8 mouse cellular contexts compared by ENCODE assay signal in genomic region chr10:120553097-120553453, GRCm38 (mm10).
DNase-seq lines count a peak whose midpoint lies in the region; ATAC-seq lines count a peak whose summit lies in the region.

No protein-coding gene starts in this region.

- no peaks in the 10 kb centered on the region; the same call in 1 of the 2 replicates for H3K27me3 ChIP-seq in embryonic facial prominence, embryonic 10.5 days (replicated peaks; ENCODE audit: low read depth, poor library complexity, severe bottlenecking)
- H3K27me3 ChIP-seq in hindbrain, embryonic 16.5 days (replicated peaks; ENCODE audit: control insufficient read depth, insufficient read depth, low read length): peaks cover 6% of the 10 kb centered on the region
- no peaks in the 10 kb centered on the region for H3K27me3 ChIP-seq in stomach, embryonic 15.5 days (replicated peaks)

- H3K9ac ChIP-seq in hindbrain, embryonic 16.5 days (ENCODE audit: low read depth, low read length): peak overlapping the region; percentile 71
- H3K9ac ChIP-seq in stomach, embryonic 15.5 days: peak overlapping the region; percentile 54; the same call in 1 of the 2 replicates

- H3K9me3 ChIP-seq in embryonic facial prominence, embryonic 10.5 days: no peaks in the 10 kb centered on the region
- H3K9me3 ChIP-seq in hindbrain, embryonic 16.5 days (ENCODE audit: control insufficient read depth, low read length): no peaks in the 10 kb centered on the region
- no peaks in the 10 kb centered on the region for H3K9me3 ChIP-seq in stomach, embryonic 15.5 days

- H3K4me3 ChIP-seq in embryonic facial prominence, embryonic 10.5 days: peak overlapping the region; percentile 65
- H3K4me3 ChIP-seq in hindbrain, embryonic 16.5 days (ENCODE audit: low read length): peak overlapping the region; percentile 56
- peak overlapping the region; percentile 59 for H3K4me3 ChIP-seq in stomach, embryonic 15.5 days (replicated peaks)

- intact Hi-C loops in left cerebral cortex, postnatal 4 days (cut with DNase I): no loop called here

- peaks cover 54% of the 10 kb centered on the region for H3K4me1 ChIP-seq in embryonic facial prominence, embryonic 10.5 days
- H3K4me1 ChIP-seq in hindbrain, embryonic 16.5 days (ENCODE audit: control insufficient read depth, insufficient read depth, low read depth, low read length): peaks cover 12% of the 10 kb centered on the region
- peaks cover 10% of the 10 kb centered on the region; the same call in 1 of the 2 replicates for H3K4me1 ChIP-seq in stomach, embryonic 15.5 days

- WGBS in embryonic facial prominence, embryonic 10.5 days: 0% methylated on average over 16 of the region's 16 CpGs
- WGBS in hindbrain, embryonic 16.5 days: under 1% methylated on average over 16 of the region's 16 CpGs
- WGBS in stomach, embryonic 15.5 days: 2% methylated on average over 16 of the region's 16 CpGs

- peak; percentile 26 for DNase-seq in left cerebral cortex, postnatal 4 days
- no peak for DNase-seq in left cerebral cortex, adult 11 months (ENCODE audit: low spot score)
- DNase-seq in embryonic facial prominence, embryonic 10.5 days (ENCODE audit: low spot score): peak; percentile 89
- DNase-seq in lung, postnatal 10 days: peak; percentile 16
- DNase-seq in frontal cortex, postnatal 36 days (ENCODE audit: low spot score in 2 of 2): no peak

- H3K27ac ChIP-seq in embryonic facial prominence, embryonic 10.5 days (replicated peaks): peak overlapping the region; percentile 94
- no peak overlapping the region for H3K27ac ChIP-seq in hindbrain, embryonic 16.5 days (ENCODE audit: low read depth, low read length)
- H3K27ac ChIP-seq in stomach, embryonic 15.5 days: peak overlapping the region; percentile 70

- H3K4me2 ChIP-seq in hindbrain, embryonic 16.5 days (ENCODE audit: low read length): peak overlapping the region; percentile 96
- H3K4me2 ChIP-seq in stomach, embryonic 15.5 days: peak overlapping the region; percentile 100

- H3K36me3 ChIP-seq in embryonic facial prominence, embryonic 10.5 days (replicated peaks): no peaks in the 10 kb centered on the region
- H3K36me3 ChIP-seq in hindbrain, embryonic 16.5 days (ENCODE audit: control insufficient read depth, insufficient read depth, low read length): no peaks in the 10 kb centered on the region
- H3K36me3 ChIP-seq in stomach, embryonic 15.5 days: no peaks in the 10 kb centered on the region

- peak; percentile 78 for ATAC-seq in hindbrain, embryonic 16.5 days
- ATAC-seq in stomach, embryonic 15.5 days (ENCODE audit: insufficient read depth, low FRiP score, low read depth): peak; percentile 74
- no peak for ATAC-seq in frontal cortex, adult (ENCODE audit: low TSS enrichment)

Comparison
In these comparisons a context has a peak if more than half of its experiments do, and no peak if none do; other contexts are left out.
1. DNase-seq: peak in left cerebral cortex, postnatal 4 days (single experiment), embryonic facial prominence, embryonic 10.5 days (single experiment) and lung, postnatal 10 days (single experiment); none in left cerebral cortex, adult 11 months (single experiment) and frontal cortex, postnatal 36 days (0 of 2).
2. Peak in every context shown above with its lines, with median percentiles within 50 percentile points of each other: H3K4me3 ChIP-seq.